Mouse (Mus musculus) myocyte (in vitro differentiated cells): ENCODE results near the gene Cenpt.
A peak's percentile ranks its signal among the peaks of the same experiment; 100 is the strongest.

Experiments used
- CEBPB ChIP-seq: IDR thresholded peaks from 2 replicates; pipeline ENCODE4 v1.6.1; 2011; ENCODE audit warnings: mild to moderate bottlenecking, moderate library complexity; ENCODE audit not compliant: poor library complexity, insufficient read depth, severe bottlenecking
- E2F4 ChIP-seq: IDR thresholded peaks from one replicate; pipeline ENCODE4 v1.6.1; 2011; ENCODE audit warnings: mild to moderate bottlenecking, control low read depth, moderate library complexity; ENCODE audit not compliant: insufficient read depth
- MAX ChIP-seq: IDR thresholded peaks from one replicate; pipeline ENCODE4 v1.6.1; 2011; ENCODE audit warnings: low read depth, mild to moderate bottlenecking, control low read depth
- MYOD1 ChIP-seq, 3 experiments: IDR thresholded peaks; one replicate each; pipeline ENCODE4 v1.6.1; 2011; ENCODE audit warnings: control low read depth in 2 of 3, low read depth in 2 of 3, mild to moderate bottlenecking in 2 of 3, moderate library complexity in 1 of 3; ENCODE audit not compliant: insufficient read length in 2 of 3, control insufficient read depth in 1 of 3
- MYOG ChIP-seq, 3 experiments: IDR thresholded peaks; one replicate each; pipeline ENCODE4 v1.6.1; 2011; ENCODE audit warnings: control low read depth in 2 of 3, low read depth in 2 of 3, mild to moderate bottlenecking in 2 of 3; ENCODE audit not compliant: insufficient read length in 2 of 3, control insufficient read depth in 1 of 3, insufficient read depth in 1 of 3
- POLR2A ChIP-seq: IDR thresholded peaks from one replicate; pipeline ENCODE4 v1.6.1; 2011; ENCODE audit warnings: low read depth, mild to moderate bottlenecking, control low read depth, moderate library complexity; ENCODE audit not compliant: insufficient read length
- POLR2AphosphoS2 ChIP-seq: IDR thresholded peaks from one replicate; pipeline ENCODE4 v1.6.1; 2011; ENCODE audit warnings: low read depth, control low read depth; ENCODE audit not compliant: insufficient read length
- REST ChIP-seq: IDR thresholded peaks from one replicate; pipeline ENCODE4 v1.6.1; 2011; ENCODE audit warnings: mild to moderate bottlenecking, control low read depth, moderate library complexity; ENCODE audit not compliant: insufficient read depth, insufficient read length
- SRF ChIP-seq: IDR thresholded peaks from one replicate; pipeline ENCODE4 v1.6.1; 2011; ENCODE audit warnings: low read depth; ENCODE audit not compliant: control insufficient read depth, insufficient read length
- TCF12 ChIP-seq: IDR thresholded peaks from one replicate; pipeline ENCODE4 v1.6.1; 2011; ENCODE audit warnings: mild to moderate bottlenecking, control low read depth; ENCODE audit not compliant: poor library complexity, insufficient read depth, severe bottlenecking
- TCF3 ChIP-seq: IDR thresholded peaks from one replicate; pipeline ENCODE4 v1.6.1; 2011; ENCODE audit warnings: low read depth, control low read depth; ENCODE audit not compliant: insufficient read length
- USF1 ChIP-seq: IDR thresholded peaks from one replicate; pipeline ENCODE4 v1.6.1; 2011; ENCODE audit warnings: low read depth, mild to moderate bottlenecking, control low read depth, moderate library complexity

DNA sequence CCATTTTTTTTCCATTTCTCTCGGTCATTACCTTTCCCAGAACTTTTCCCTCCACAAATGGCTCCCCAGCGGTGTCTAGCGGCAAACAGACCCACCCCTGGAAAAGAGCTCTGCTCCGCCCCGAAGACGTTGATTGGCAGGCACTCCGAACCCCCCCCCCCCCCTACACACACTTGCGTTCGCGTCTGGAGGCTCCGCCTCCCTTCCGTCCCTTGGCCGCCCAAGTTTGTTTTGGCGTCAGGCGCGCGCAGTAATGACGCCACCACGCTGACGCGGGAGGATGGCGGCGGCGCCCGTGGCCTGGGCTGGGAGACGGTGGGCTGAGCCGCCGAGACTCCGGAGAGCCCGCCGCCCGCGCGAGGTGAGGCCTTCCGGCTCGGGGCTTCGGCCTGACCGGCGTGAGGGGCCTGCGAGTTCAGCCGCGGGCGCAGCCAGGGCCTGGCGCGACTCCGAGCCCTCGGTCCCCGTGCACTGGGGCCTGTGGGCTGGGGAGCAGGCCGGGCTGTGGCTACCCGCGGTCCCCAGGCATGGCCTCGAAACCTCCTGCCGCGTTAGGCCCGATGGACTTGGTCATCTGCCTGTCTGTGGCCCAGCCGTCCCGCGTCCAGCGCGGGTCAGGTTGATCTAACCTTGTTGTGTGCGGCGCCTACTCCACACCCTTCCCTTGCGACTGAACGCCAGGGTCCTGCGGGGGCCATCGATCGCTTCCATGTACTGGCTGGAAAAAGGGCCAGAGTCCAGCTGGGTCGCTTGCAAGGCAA lies 47.3 kb upstream of the Cenpt start, which contains the start of gene Pskh1:
- TF ChIP-seq POLR2A (peak; percentile 87), MYOG (IDR thresholded peaks at IDR 0.05; ENCODE audit: control insufficient read depth in 1 of 3, insufficient read depth in 1 of 3, insufficient read length in 2 of 3, low read depth in 2 of 3) (peak in 1 of 3 experiments; percentile 15), CEBPB (no peak), MAX (no peak), MYOD1 (IDR thresholded peaks at IDR 0.05; ENCODE audit: control insufficient read depth in 1 of 3, insufficient read length in 2 of 3, low read depth in 2 of 3) (peak in 1 of 3 experiments; percentile 27), E2F4 (no peak), POLR2AphosphoS2 (peak; percentile 44), SRF (peak; percentile 22), USF1 (no peak), TCF12 (no peak), TCF3 (no peak), REST (peak; percentile 20)
